Mouse (Mus musculus) midbrain, embryonic 14.5 days (tissue): ENCODE results near the gene Wdr49. TPM values are rescaled to one million over a fixed set of nuclear protein-coding genes. Genes with fewer than 3 reads are reported as not detected.

Experiments used
- ATAC-seq: fragments of 200-750 bp; cut with Nextera tagmentation; 2 replicates; pipeline ENCODE4 v1.8.0; 2017; ENCODE audit warnings: moderate number of reproducible peaks, moderate library complexity; ENCODE audit not compliant: low FRiP score, low TSS enrichment
- DNase-seq: peaks from one replicate; pipeline ENCODE4 v3.0.0-alpha.2; 2015
- H3K27ac ChIP-seq: fragments of 300-500 bp; sonication (generic); replicated peaks from 2 replicates; pipeline ENCODE4 v1.5.1; 2014; ENCODE audit warnings: mild to moderate bottlenecking, low read depth, low read length, moderate library complexity
- H3K27me3 ChIP-seq: fragments of 300-500 bp; sonication (generic); 2 replicates; pipeline ENCODE4 v1.6.1; 2014; ENCODE audit warnings: low read length, control low read depth, mixed read lengths; ENCODE audit not compliant: control insufficient read depth, insufficient read depth
- H3K36me3 ChIP-seq: fragments of 300-500 bp; sonication (generic); 2 replicates; pipeline ENCODE4 v1.6.1; 2014; ENCODE audit warnings: low read length, control low read depth; ENCODE audit not compliant: control insufficient read depth, insufficient read depth
- H3K4me1 ChIP-seq: fragments of 300-500 bp; sonication (generic); 2 replicates; pipeline ENCODE4 v1.6.1; 2014; ENCODE audit warnings: mild to moderate bottlenecking, antibody characterized with exemption, low read length, control low read depth; ENCODE audit not compliant: control insufficient read depth, insufficient read depth
- H3K4me2 ChIP-seq: fragments of 300-500 bp; sonication (generic); 2 replicates; pipeline ENCODE4 v1.6.1; 2014; ENCODE audit warnings: mild to moderate bottlenecking, low read length, moderate library complexity
- H3K4me3 ChIP-seq: fragments of 300-500 bp; sonication (generic); replicated peaks from 2 replicates; pipeline ENCODE4 v1.5.1; 2014; ENCODE audit warnings: low read depth, low read length
- H3K9ac ChIP-seq: fragments of 300-500 bp; sonication (generic); replicated peaks from 2 replicates; pipeline ENCODE4 v1.6.1; 2014; ENCODE audit warnings: mild to moderate bottlenecking, low read length, moderate library complexity
- H3K9me3 ChIP-seq: fragments of 300-500 bp; sonication (generic); 2 replicates; pipeline ENCODE4 v1.6.1; 2016; ENCODE audit warnings: low read length, control low read depth, mixed read lengths; ENCODE audit not compliant: control insufficient read depth
- WGBS: fragments of 180-500 bp; shearing (Covaris S2); extraction: QIAGEN DNeasy Blood & Tissue Kit; methylation state at CpG from one replicate; pipeline ENCODE4 v1.1.7; 2014; 5-methylcytosine and 5-hydroxymethylcytosine counted together
- polyA plus RNA-seq: library from polyadenylated mRNA; unstranded; fragments of >200 nt; fragmentation: Nextera tagmentation; extraction: Ambion mirVana; gene quantifications from 2 replicates; pipeline ENCODE4 v1.2.1, GENCODE M21; 2014

Gene Wdr49
- polyA plus RNA-seq, 1 experiment from 2014 or later: 0.53 TPM

DNA sequence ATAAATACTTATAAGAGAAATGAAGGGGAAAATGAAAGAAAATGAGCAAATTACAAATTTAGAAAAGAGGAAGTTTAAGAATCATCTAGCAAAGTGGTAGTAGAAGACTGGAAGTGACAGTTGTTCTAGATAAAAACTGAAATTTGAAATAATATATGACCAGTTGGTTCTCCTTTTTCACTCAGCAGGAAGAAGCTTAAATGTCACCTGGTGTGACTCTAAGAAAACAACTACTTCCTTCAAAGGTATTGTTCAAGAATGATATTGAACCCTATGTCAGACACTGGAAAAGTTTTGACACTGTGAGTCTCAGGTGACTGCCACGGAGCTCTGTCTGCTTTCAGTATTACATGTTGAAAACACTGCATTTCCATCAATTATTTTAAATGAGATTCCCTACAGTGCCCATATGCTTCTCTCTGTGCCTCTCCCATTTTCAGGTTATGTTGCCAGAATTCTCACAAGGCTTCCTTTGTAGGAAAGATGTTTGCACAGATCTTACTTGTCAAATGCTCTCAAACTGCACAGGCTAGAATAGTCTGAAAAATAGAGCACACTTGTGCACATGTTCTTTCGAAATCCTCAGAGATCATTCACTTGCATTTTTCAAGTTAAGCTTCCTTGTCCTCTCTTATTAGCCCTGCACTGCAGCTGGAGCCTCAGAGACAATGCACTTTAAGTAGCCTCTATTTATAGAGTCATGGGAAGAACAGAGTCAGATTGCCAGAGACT lies 184.8 kb downstream of the Wdr49 start:
- Histone ChIP-seq H3K4me3 (no peak overlapping the region), H3K27me3 (no peaks in the 10 kb centered on the region), H3K4me2 (no peak overlapping the region), H3K27ac (no peak overlapping the region), H3K36me3 (no peaks in the 10 kb centered on the region), H3K9ac (0 out of 2 replicates have a peak overlapping the region, but pooled peaks have one; percentile 12), H3K4me1 (peaks cover 12% of the 10 kb centered on the region), H3K9me3 (no peaks in the 10 kb centered on the region)
- ATAC-seq: 0 out of 2 replicates have a peak, but pooled peaks have one; percentile 29
- WGBS: 36% methylated on average over 2 of the region's 2 CpGs
- peak; percentile 31 for DNase-seq

DNA sequence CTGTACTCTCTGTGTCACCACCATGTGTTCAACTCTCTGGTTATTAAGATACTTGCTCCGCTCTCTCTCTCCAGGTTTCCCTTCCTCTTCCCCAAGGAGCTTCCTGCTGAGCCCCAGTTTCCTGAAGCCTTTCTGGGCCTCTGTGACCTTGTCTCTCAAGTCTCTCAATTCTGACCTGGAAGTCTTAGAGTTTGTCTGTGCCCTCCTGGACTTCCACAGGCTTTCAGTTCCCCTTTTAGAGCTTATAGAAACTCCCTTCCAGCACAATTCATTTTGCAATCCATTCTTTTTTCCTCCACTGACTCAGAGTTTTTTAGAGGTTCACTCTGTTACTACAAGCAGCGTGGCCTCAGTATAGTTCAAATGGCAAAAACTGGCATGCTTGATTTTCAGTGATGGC lies 188.7 kb downstream of the Wdr49 start:
- Histone ChIP-seq H3K9ac (no peak overlapping the region), H3K4me2 (no peak overlapping the region), H3K27me3 (no peaks in the 10 kb centered on the region), H3K9me3 (no peaks in the 10 kb centered on the region), H3K36me3 (no peaks in the 10 kb centered on the region), H3K4me1 (peaks cover 12% of the 10 kb centered on the region), H3K4me3 (no peak overlapping the region), H3K27ac (no peak overlapping the region)
- WGBS: 90% methylated on average over 2 of the region's 2 CpGs
- DNase-seq (no peak), ATAC-seq (no peak)

DNA sequence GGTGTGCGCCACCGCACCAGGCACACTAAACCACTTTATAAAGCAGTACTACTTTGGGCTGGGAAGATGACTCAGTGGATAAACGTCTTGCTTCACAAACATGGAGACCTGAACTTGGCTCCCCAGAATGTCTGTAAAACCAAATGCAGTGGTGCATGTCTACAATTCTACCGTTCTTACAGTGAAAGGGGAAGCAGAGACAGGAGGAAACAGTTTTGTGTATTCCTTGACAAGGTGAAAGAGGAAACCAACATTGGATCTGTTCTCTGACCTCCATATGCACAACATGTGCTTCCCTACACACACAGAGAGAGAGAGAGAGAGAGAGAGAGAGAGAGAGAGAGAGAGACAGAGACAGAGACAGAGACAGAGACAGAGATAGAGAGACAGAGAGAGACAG lies 204.5 kb downstream of the Wdr49 start:
- no peak overlapping the region for H3K4me3 ChIP-seq
- DNase-seq: no peak
- no peaks in the 10 kb centered on the region for H3K4me1 ChIP-seq
- H3K36me3 ChIP-seq: no peaks in the 10 kb centered on the region
- H3K4me2 ChIP-seq: no peak overlapping the region
- no peaks in the 10 kb centered on the region for H3K9me3 ChIP-seq
- 87% methylated on average over 4 of the region's 4 CpGs for WGBS
- H3K27ac ChIP-seq: no peak overlapping the region
- ATAC-seq: no peak
- no peaks in the 10 kb centered on the region for H3K27me3 ChIP-seq
- no peak overlapping the region for H3K9ac ChIP-seq

DNA sequence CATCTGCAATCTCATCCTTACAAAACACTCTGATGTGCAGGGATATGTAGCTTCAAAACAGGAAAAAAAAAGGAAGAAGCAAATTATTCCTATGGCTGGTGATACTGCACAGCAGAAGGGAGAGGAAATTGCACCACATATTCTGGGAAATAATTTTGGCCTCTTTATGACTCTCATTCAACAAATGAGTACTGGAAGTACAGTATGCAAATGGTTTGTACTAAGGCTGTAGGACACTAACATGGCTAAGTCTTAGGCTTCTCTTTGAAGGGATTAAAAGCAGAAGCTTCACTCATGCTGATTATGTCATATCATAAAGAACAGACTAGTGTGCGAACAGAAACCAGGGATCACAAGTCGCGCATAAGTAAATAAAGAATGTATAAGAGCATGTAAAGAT lies 205.4 kb downstream of the Wdr49 start:
- ATAC-seq: no peak
- Histone ChIP-seq H3K4me1 (no peaks in the 10 kb centered on the region), H3K36me3 (no peaks in the 10 kb centered on the region), H3K9me3 (no peaks in the 10 kb centered on the region), H3K4me3 (no peak overlapping the region), H3K27ac (no peak overlapping the region), H3K27me3 (no peaks in the 10 kb centered on the region), H3K4me2 (no peak overlapping the region), H3K9ac (no peak overlapping the region)
- WGBS: 79% methylated on average over 3 of the region's 3 CpGs
- DNase-seq: no peak

DNA sequence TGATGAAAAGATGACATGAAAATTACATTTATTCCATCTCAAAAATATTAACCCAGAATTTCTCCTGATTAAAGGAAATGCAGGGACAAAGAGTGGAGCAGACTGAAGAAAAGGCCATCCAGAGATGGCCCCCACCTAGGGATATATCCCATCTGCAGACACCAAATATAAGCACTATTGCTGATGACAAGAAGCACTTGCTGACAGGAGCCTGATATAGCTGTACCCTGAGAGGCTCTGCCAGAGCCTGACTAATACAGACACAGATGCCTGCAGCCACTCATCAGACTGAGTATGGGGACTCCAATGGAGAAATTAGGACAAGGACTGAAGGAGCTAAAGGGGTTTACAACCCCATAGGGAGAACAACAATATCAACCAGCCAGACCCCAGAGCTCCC lies 206.8 kb downstream of the Wdr49 start:
- H3K4me2 ChIP-seq: no peak overlapping the region
- no peak for ATAC-seq

DNA sequence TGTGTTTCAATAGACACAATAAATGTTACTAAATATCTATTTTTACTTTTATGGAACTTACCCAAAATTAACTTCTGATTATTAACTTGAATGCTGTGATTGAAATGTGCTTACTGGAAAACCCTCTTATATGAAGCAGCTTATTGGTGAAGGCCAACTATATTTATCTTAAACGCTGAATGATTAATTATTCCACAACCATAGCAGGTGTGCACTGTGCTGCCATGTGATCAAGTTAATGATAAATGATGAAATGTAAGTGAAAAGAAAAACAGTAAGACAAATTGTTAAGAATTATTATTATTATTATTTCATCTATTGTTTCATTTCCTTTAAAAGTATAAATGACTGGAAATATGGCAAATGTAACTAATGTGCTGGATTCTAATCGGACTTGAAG lies 212.0 kb downstream of the Wdr49 start, which contains the start of gene Serpini2:
Gene Serpini2, minus strand, starts transcription at position 101 of the 400 bp plus-strand sequence.
- 87% methylated on average over 2 of the region's 2 CpGs for WGBS

More for the DNA sequence above, 206.8 kb downstream of the Wdr49 start:
- no peak for DNase-seq
- H3K9ac ChIP-seq: no peak overlapping the region
- no peaks in the 10 kb centered on the region for H3K9me3 ChIP-seq
- H3K27me3 ChIP-seq: no peaks in the 10 kb centered on the region
- H3K4me1 ChIP-seq: no peaks in the 10 kb centered on the region
- H3K27ac ChIP-seq: no peak overlapping the region
- no peak overlapping the region for H3K4me3 ChIP-seq
- H3K36me3 ChIP-seq: no peaks in the 10 kb centered on the region

DNA sequence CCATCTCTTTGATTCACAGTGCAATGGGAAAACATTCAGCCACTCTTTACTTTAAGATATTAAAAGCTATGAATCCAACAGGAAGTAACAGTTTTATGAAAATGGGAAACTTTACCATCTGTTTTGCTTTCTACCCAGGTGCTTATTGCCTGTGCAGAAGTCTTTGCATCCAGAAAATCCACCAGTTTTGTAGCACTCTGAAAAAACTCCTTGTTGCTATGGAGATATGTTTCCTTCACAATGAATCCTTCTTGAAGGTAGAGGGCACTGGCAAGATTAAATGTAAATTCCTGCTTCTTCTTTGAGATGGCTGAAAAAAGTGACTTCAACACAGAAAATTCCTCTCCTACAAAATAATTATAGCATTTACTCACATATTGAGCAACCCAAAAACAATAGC lies 222.6 kb downstream of the Wdr49 start:
- Histone ChIP-seq H3K4me3 (no peak overlapping the region), H3K4me1 (no peaks in the 10 kb centered on the region), H3K27me3 (no peaks in the 10 kb centered on the region), H3K9ac (no peak overlapping the region), H3K4me2 (no peak overlapping the region), H3K9me3 (no peaks in the 10 kb centered on the region), H3K36me3 (no peaks in the 10 kb centered on the region), H3K27ac (no peak overlapping the region)
- no peak for ATAC-seq
- DNase-seq: peak; percentile 5

More for the DNA sequence above, 212.0 kb downstream of the Wdr49 start, which contains the start of gene Serpini2:
- Histone ChIP-seq H3K4me2 (no peak within 1 kb of the TSS), H3K27me3 (no peaks in the 10 kb centered on the region), H3K4me1 (no peaks in the 10 kb centered on the region), H3K27ac (no peak within 1 kb of the TSS), H3K9ac (no peak within 1 kb of the TSS), H3K9me3 (no peaks in the 10 kb centered on the region), H3K36me3 (no peaks in the 10 kb centered on the region), H3K4me3 (no peak within 1 kb of the TSS)
- DNase-seq: no peak
- no peak for ATAC-seq

Other genes starting within 250 kb of the Wdr49 start
- gene Serpini2, start 212.1 kb downstream of the Wdr49 start, polyA plus RNA-seq: not detected in 2 replicates
- gene Pdcd10, start 74.7 kb upstream of the Wdr49 start, polyA plus RNA-seq: 91.4 and 96.0 TPM in 2 replicates
- 139 and 144 TPM in 2 replicates for gene Serpini1, start 75.4 kb upstream of the Wdr49 start, polyA plus RNA-seq